Mouse (Mus musculus) megakaryocyte-erythroid progenitor cell, adult 5 weeks (primary cell): ENCODE data around the gene Cnp. TPM values are rescaled to one million over a fixed set of nuclear protein-coding genes. Genes with fewer than 3 reads are reported as not detected.

ENCODE experiments used
- polyA plus RNA-seq: library from polyadenylated mRNA; stranded (reverse); fragments of >175 nt; gene quantifications from 2 replicates; pipeline ENCODE4 v1.2.3, GENCODE M21; 2012

Cnp gene
- polyA plus RNA-seq = 27.6 and 29.6 TPM in 2 replicates

DNA sequence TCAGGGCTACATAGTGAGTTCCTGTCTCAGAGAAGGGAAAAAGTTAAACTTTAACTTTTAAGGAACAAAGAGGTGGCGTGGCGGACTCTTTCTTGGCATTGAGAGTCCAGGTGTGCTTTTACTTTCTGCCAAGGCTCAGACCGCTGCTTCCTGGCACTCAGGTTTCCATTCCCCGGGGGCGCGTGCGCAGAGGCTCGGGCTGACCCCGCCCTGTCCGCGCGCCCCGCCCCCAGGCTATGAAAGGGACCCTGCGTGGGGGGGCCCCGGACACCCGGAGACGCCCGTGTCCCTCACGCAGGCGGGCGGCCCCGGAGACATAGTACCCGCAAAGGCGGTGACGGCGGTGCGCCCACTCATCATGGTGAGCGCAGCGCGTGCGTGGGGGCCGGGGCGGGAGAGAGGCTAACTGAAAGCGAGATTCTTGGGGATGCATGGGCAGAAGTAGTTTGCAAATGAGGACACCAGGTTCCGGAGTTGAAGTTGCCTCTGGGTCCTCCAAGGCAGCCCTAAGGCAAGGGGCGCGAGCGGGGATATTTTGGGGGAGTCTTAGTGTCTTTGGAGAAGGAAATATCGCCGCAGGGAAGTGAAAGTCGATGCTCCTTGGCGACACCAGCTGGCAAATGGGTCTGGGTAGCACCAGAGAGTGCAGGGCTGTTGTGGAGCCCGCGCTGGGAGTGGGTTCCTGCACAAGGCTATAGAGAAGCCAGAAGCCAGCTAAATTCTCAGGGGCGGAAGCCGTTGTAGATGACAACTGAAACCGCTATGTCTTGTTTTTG lies at the start of gene Cnp:
Gene Cnp (plus strand): TSS at position 197 of the 776 bp plus-strand sequence.

DNA sequence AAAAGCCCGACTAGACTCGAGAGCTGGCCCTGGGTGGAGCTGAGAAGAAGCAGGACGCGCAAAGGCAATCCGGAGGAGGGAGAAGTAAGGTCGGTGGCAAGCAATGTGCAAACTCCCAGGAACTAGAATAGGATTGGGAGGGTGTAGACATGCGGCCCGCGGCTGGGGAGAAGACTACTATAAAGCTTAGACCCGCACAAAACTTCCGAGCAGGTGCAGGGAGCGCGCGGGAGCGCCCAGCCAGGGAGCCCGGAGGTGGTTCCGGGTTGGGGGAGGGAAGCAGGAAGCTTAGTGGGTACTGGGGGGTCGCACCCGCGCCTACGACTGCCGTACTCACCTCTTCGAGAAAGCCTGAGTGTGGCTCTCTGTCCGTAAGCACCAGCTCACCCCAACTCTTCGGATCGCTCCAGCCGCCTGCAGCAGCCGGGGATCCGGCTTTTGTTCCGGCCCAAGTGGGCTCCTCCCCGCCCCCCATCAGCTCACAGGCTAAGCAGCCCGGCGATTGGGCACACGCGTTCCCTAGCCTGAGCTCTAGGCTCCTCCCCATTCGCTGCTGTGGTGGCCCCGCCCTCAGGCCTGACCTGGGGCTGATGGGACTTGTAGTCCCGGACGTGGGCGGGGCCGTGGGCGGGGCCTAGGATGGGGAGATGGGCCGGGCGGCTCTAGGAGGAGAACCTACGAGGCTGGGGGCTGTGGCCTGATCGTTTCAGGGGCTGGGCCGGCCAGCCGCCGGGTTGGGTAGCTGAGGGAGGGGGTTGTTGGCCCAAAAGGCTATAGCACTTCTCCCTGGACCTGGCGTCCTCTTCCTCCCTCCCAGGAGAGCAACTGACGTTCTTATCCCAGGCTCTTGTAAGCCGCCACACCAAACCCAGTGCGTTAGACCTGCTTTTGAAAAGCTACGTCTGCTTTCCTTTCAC lies 47.0 kb upstream of the Cnp start, which contains the start of gene Acly:
Gene Acly (minus strand): TSS at position 543 of the 917 bp plus-strand sequence.

DNA sequence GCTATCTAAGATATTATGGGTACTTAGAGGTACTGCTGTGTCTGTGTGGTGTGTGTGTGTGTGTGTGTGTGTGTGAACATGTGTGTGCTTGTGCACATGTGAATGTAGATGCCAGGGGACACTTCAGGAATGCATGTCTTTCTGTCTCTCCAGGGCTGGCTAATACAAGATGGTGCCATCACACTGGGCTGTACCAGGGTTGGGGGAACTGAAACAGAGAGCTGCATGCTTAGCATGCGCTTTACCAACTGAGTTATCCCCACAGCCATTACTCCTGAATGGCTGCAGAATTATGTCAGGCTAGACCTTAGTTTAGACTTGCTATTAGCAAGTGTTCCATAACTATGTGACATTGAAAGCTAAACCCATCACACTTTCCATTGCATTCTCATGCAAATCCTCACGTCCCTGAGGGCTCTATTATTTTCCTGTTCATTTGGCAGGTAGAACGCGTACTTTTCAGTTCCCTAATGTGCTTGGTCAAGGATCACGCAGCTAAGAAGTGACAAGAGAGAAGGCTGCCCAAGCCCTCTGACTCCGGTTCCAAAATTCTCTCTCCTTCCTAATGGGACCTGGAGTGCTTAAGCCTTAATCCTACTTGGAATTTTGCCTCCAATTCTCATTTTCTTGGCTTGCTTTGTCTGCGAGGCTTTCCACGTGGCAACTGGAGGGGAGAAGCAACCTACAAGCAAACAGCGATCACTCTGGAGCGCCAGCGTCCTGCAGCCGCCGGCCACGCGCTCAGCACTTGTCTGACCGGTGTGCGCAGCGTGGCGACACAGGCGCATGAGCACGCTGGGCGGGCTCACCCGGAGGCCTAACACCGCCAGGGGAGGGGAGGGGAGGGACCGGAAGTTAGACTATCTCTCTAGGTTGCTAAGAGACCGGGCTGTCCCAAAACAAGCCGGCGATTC lies 29.6 kb upstream of the Cnp start, which contains the start of gene Ttc25:
Gene Ttc25 (plus strand): TSS at position 776 of the 914 bp plus-strand sequence.

DNA sequence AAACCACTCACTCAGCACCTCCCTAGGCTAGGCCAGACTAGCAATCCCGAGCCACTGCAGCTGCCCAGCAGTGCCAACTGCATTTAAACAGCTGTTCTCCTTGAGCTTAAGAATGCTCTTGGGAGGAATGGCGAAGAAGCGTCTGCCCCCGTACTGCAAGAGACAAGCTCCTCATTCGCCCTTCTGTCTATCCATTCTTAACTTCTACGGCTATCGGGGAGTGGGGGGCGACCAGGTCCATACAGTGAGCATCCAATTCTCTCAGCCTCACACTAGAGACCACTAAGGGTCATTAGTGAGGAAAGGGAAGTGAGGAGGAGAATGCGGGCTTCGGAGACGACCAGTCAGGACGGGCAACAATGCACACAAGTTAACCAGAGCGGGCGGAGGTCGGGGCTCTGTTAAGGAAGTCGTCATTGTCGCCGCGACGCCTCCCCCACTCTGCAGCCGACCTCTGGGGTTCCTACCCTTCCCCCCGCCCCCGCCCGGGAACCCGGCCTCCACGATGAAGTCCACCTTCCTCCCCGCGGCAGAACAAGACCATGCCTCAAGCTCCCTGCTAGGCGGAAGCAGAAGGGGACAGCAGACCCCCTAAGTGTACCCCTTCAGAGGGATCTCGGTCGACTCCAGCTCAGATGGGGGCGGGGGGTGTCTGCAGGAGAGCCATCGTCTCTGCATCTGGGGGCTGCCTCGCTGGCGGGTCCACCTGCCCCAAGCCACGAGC lies 44.2 kb downstream of the Cnp start, which contains the start of gene Nkiras2:
Gene Nkiras2 (plus strand): TSS at position 484 of the 724 bp plus-strand sequence.

DNA sequence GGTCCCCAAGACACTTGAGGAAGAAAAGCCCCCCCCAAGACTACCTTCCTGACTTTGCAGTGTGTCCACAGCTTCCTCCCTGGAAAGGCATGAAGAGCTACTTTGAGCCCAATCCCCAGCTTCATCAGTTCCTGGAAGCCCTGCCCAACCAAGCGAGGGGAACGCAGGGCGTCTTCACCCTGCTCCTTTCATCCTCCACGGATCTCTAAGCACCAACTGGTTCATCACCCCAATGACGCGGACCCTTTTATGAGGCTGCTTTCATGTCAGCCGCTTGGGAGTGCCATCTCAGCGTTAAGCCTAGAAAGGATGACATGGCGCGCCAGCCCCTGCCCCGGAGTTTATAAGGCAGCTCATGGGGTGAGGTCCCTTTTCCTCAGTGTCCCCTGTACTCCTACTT lies 45.3 kb downstream of the Cnp start, which contains the start of gene Dnajc7:
Gene Dnajc7 (minus strand): TSS at position 187 of the 400 bp plus-strand sequence.

Other genes with a start within 250 kb of the Cnp start
- not detected in 2 replicates for gene Gast, start 240.5 kb upstream of the Cnp start, polyA plus RNA-seq
- gene Hap1, start 218.8 kb upstream of the Cnp start, polyA plus RNA-seq = 0.16 and 0.30 TPM in 2 replicates
- gene Jup, start 177.1 kb upstream of the Cnp start, polyA plus RNA-seq = 12.4 and 15.2 TPM in 2 replicates
- 0.22 and 0.68 TPM in 2 replicates for gene P3h4, start 160.1 kb upstream of the Cnp start, polyA plus RNA-seq
- gene Fkbp10, start 159.2 kb upstream of the Cnp start, polyA plus RNA-seq = 0.29 and 0.64 TPM in 2 replicates
- gene Nt5c3b, start 133.1 kb upstream of the Cnp start, polyA plus RNA-seq = 70.0 and 73.2 TPM in 2 replicates
- gene Klhl10, start 133.0 kb upstream of the Cnp start, polyA plus RNA-seq = 0.12 TPM in 2 replicates
- gene Klhl11, start 102.2 kb upstream of the Cnp start, polyA plus RNA-seq = 2.0 and 4.0 TPM in 2 replicates
- gene Acly, start 46.9 kb upstream of the Cnp start, polyA plus RNA-seq = 33.9 and 41.9 TPM in 2 replicates
- gene Ttc25, start 29.3 kb upstream of the Cnp start, polyA plus RNA-seq = 0.07 TPM in 1 of 2 replicates, not detected in the other
- gene Nkiras2, start 44.3 kb downstream of the Cnp start, polyA plus RNA-seq = 42.8 and 43.0 TPM in 2 replicates
- gene Dnajc7, start 45.3 kb downstream of the Cnp start, polyA plus RNA-seq = 111 and 131 TPM in 2 replicates
- gene Zfp385c, start 117.6 kb downstream of the Cnp start, polyA plus RNA-seq = 0.09 and 0.63 TPM in 2 replicates
- gene Dhx58, start 129.4 kb downstream of the Cnp start, polyA plus RNA-seq = 23.4 and 27.6 TPM in 2 replicates
- gene Kat2a, start 137.6 kb downstream of the Cnp start, polyA plus RNA-seq = 100 and 108 TPM in 2 replicates
- gene Hspb9, start 138.9 kb downstream of the Cnp start, polyA plus RNA-seq = 0.49 and 0.84 TPM in 2 replicates
- 278 and 303 TPM in 2 replicates for gene Rab5c, start 163.3 kb downstream of the Cnp start, polyA plus RNA-seq
- gene Kcnh4, start 185.0 kb downstream of the Cnp start, polyA plus RNA-seq = 0.32 and 0.34 TPM in 2 replicates
- gene Hcrt, start 188.0 kb downstream of the Cnp start, polyA plus RNA-seq = 0.17 TPM in 1 of 2 replicates, not detected in the other
- 5.0 and 5.4 TPM in 2 replicates for gene Ghdc, start 196.1 kb downstream of the Cnp start, polyA plus RNA-seq